Mouse (Mus musculus): ENCODE measurements around the gene Rbm3. TPM values are rescaled to one million over a fixed set of nuclear protein-coding genes. Genes with fewer than 3 reads are reported as not detected.
"Not testable (repeated sequence)": the region's sequence is repeated elsewhere in the genome, so short reads cannot be mapped to it uniquely, and the experiment has no call there.

Gene Rbm3
- polyA plus RNA-seq, 1 experiment from 2014 or later: 351 TPM

GRCm38 (mm10) chrX:8117264-8117663 is 28.4 kb downstream of the Rbm3 start:
- H3K27me3 ChIP-seq (replicated peaks): no peaks in the 10 kb centered on the region
- H3K4me1 ChIP-seq: peaks cover 7% of the 10 kb centered on the region
- H3K9me3 ChIP-seq (replicated peaks): no peaks in the 10 kb centered on the region
- ATAC-seq: no peak
- peaks cover 4% of the 10 kb centered on the region; the same call in 1 of the 2 replicates for H3K36me3 ChIP-seq
- no peak overlapping the region for H3K4me3 ChIP-seq
- H3K9ac ChIP-seq: no peak overlapping the region
- H3K4me2 ChIP-seq: no peak overlapping the region
- no peak overlapping the region for H3K27ac ChIP-seq

- H3K27ac ChIP-seq: no peak overlapping the region
- H3K27me3 ChIP-seq (replicated peaks): no peaks in the 10 kb centered on the region
- H3K9me3 ChIP-seq (replicated peaks): no peaks in the 10 kb centered on the region
- no peak overlapping the region for H3K4me2 ChIP-seq
- no peak overlapping the region for H3K4me3 ChIP-seq
- 52% methylated on average over 4 of the region's 4 CpGs for WGBS (ENCODE audit: insufficient replicate concordance)
- H3K36me3 ChIP-seq: peaks cover 4% of the 10 kb centered on the region; the same call in 1 of the 2 replicates
- no peak overlapping the region for H3K9ac ChIP-seq
- no peak for ATAC-seq
- peaks cover 7% of the 10 kb centered on the region for H3K4me1 ChIP-seq
Observed at GRCm38 (mm10) chrX:8115275-8115674, 30.4 kb downstream of the Rbm3 start.

GRCm38 (mm10) chrX:8105019-8105418 is 40.7 kb downstream of the Rbm3 start:
- H3K9me3 ChIP-seq (replicated peaks): no peaks in the 10 kb centered on the region
- ATAC-seq: no peak
- no peak overlapping the region for H3K4me2 ChIP-seq
- WGBS (ENCODE audit: insufficient replicate concordance): 91% methylated on average over 3 of the region's 3 CpGs
- peaks cover 24% of the 10 kb centered on the region for H3K4me1 ChIP-seq
- no peak overlapping the region for H3K4me3 ChIP-seq
- H3K27ac ChIP-seq: no peak overlapping the region
- no peaks in the 10 kb centered on the region for H3K36me3 ChIP-seq
- H3K27me3 ChIP-seq (replicated peaks): no peaks in the 10 kb centered on the region
- H3K9ac ChIP-seq: no peak overlapping the region

- Histone ChIP-seq H3K27me3 (replicated peaks) (no peaks in the 10 kb centered on the region), H3K4me1 (peaks cover 33% of the 10 kb centered on the region), H3K27ac (peak overlapping the region; percentile 84), H3K4me2 (peak overlapping the region; percentile 46), H3K9ac (no peak overlapping the region), H3K36me3 (no peaks in the 10 kb centered on the region), H3K9me3 (replicated peaks) (no peaks in the 10 kb centered on the region), H3K4me3 (no peak overlapping the region)
- 23% methylated on average over 7 of the region's 7 CpGs for WGBS (ENCODE audit: insufficient replicate concordance)
- peak; percentile 91 for ATAC-seq
Observed at GRCm38 (mm10) chrX:8102213-8102668, 43.4 kb downstream of the Rbm3 start.

GRCm38 (mm10) chrX:8101017-8101416 is 44.7 kb downstream of the Rbm3 start:
- H3K4me3 ChIP-seq: no peak overlapping the region
- no peaks in the 10 kb centered on the region for H3K9me3 ChIP-seq (replicated peaks)
- WGBS (ENCODE audit: insufficient replicate concordance): 29% methylated on average over 3 of the region's 3 CpGs
- H3K27me3 ChIP-seq (replicated peaks): no peaks in the 10 kb centered on the region
- no peaks in the 10 kb centered on the region for H3K36me3 ChIP-seq
- no peak for ATAC-seq
- peaks cover 33% of the 10 kb centered on the region for H3K4me1 ChIP-seq
- peak overlapping the region; percentile 84; the same call in 1 of the 2 replicates for H3K27ac ChIP-seq
- H3K9ac ChIP-seq: no peak overlapping the region
- H3K4me2 ChIP-seq: no peak overlapping the region

- no peak overlapping the region for H3K4me3 ChIP-seq
- no peak overlapping the region for H3K9ac ChIP-seq
- no peaks in the 10 kb centered on the region for H3K27me3 ChIP-seq (replicated peaks)
- no peaks in the 10 kb centered on the region for H3K9me3 ChIP-seq (replicated peaks)
- no peak for ATAC-seq
- peaks cover 38% of the 10 kb centered on the region for H3K4me1 ChIP-seq
- H3K4me2 ChIP-seq: no peak overlapping the region
- no peaks in the 10 kb centered on the region for H3K36me3 ChIP-seq
- peak overlapping the region; percentile 54; the same call in 1 of the 2 replicates for H3K27ac ChIP-seq
- WGBS (ENCODE audit: insufficient replicate concordance): 30% methylated on average over 4 of the region's 4 CpGs
Observed at GRCm38 (mm10) chrX:8099435-8099834, 46.2 kb downstream of the Rbm3 start.

GRCm38 (mm10) chrX:8096787-8097242 is 48.9 kb downstream of the Rbm3 start:
- WGBS (ENCODE audit: insufficient replicate concordance): 6% methylated on average over 19 of the region's 19 CpGs
- ATAC-seq: peak; percentile 93
- H3K4me3 ChIP-seq: peak overlapping the region; percentile 47
- H3K9ac ChIP-seq: peak overlapping the region; percentile 52
- H3K27me3 ChIP-seq (replicated peaks): no peaks in the 10 kb centered on the region
- peaks cover 32% of the 10 kb centered on the region for H3K4me1 ChIP-seq
- no peaks in the 10 kb centered on the region for H3K9me3 ChIP-seq (replicated peaks)
- H3K27ac ChIP-seq: peak overlapping the region; percentile 83
- no peaks in the 10 kb centered on the region for H3K36me3 ChIP-seq
- H3K4me2 ChIP-seq: peak overlapping the region; percentile 62

- ATAC-seq: peak; percentile 88
- Histone ChIP-seq H3K9ac (peak overlapping the region; percentile 17; the same call in 1 of the 2 replicates), H3K27ac (0 out of 2 replicates have a peak overlapping the region, but pooled peaks have one; percentile 17), H3K4me2 (peak overlapping the region; percentile 56), H3K4me3 (peak overlapping the region; percentile 47), H3K4me1 (peaks cover 26% of the 10 kb centered on the region)
- not testable (repeated sequence) for H3K27me3 ChIP-seq (replicated peaks); H3K9me3 ChIP-seq (replicated peaks); H3K36me3 ChIP-seq
- 4% methylated on average over 18 of the region's 48 CpGs for WGBS (ENCODE audit: insufficient replicate concordance)
Observed at GRCm38 (mm10) chrX:8096068-8096786, 49.5 kb downstream of the Rbm3 start.

GRCm38 (mm10) chrX:8095546-8095945 is 50.1 kb downstream of the Rbm3 start:
- Histone ChIP-seq H3K27me3 (replicated peaks) (no peaks in the 10 kb centered on the region), H3K9me3 (replicated peaks) (no peaks in the 10 kb centered on the region), H3K4me1 (peaks cover 21% of the 10 kb centered on the region), H3K4me2 (peak overlapping the region; percentile 56), H3K4me3 (peak overlapping the region; percentile 47), H3K9ac (peak overlapping the region; percentile 17; the same call in 1 of the 2 replicates), H3K36me3 (no peaks in the 10 kb centered on the region), H3K27ac (0 out of 2 replicates have a peak overlapping the region, but pooled peaks have one; percentile 17)
- ATAC-seq: no peak
- 56% methylated on average over 10 of the region's 10 CpGs for WGBS (ENCODE audit: insufficient replicate concordance)

GRCm38 (mm10) chrX:8090954-8091347 is 54.7 kb downstream of the Rbm3 start:
- not testable (repeated sequence) for H3K9ac ChIP-seq; H3K36me3 ChIP-seq; H3K4me3 ChIP-seq; H3K27me3 ChIP-seq (replicated peaks); H3K9me3 ChIP-seq (replicated peaks); ATAC-seq; H3K27ac ChIP-seq
- peaks cover 17% of the 10 kb centered on the region for H3K4me1 ChIP-seq
- peak overlapping the region; percentile 61; the same call in 1 of the 2 replicates for H3K4me2 ChIP-seq
- 66% methylated on average over 4 of the region's 5 CpGs for WGBS (ENCODE audit: insufficient replicate concordance)

- Histone ChIP-seq H3K9me3 (replicated peaks) (no peaks in the 10 kb centered on the region), H3K4me1 (peaks cover 14% of the 10 kb centered on the region), H3K9ac (peak within 1 kb of the TSS; percentile 58), H3K27me3 (replicated peaks) (no peaks in the 10 kb centered on the region), H3K27ac (peak within 1 kb of the TSS; percentile 69), H3K4me3 (peak within 1 kb of the TSS; percentile 47), H3K4me2 (peak within 1 kb of the TSS; percentile 61), H3K36me3 (no peaks in the 10 kb centered on the region)
- WGBS (ENCODE audit: insufficient replicate concordance): 39% methylated on average over 14 of the region's 14 CpGs
- ATAC-seq: peak; percentile 68
Observed at GRCm38 (mm10) chrX:8090346-8090953, 55.2 kb downstream of the Rbm3 start, which contains the start of gene Was. TSS of gene Was (minus strand) at chrX:8090498.

- whole genome bisulfite sequencing (ENCODE audit: insufficient replicate concordance): 39% methylated on average over 3 of the region's 3 CpGs
- Histone ChIP-seq H3K4me3 (peak overlapping the region; percentile 47), H3K9ac (peak overlapping the region; percentile 58; the same call in 1 of the 2 replicates), H3K27me3 (replicated peaks) (no peaks in the 10 kb centered on the region), H3K9me3 (replicated peaks) (no peaks in the 10 kb centered on the region), H3K36me3 (no peaks in the 10 kb centered on the region), H3K4me2 (peak overlapping the region; percentile 61), H3K4me1 (peaks cover 11% of the 10 kb centered on the region; the same call in 1 of the 2 replicates), H3K27ac (peak overlapping the region; percentile 69)
- no peak for ATAC-seq
Observed at GRCm38 (mm10) chrX:8089746-8090145, 55.9 kb downstream of the Rbm3 start.
